Mouse (Mus musculus): ENCODE results near the gene Tcf7l2.

DNA sequence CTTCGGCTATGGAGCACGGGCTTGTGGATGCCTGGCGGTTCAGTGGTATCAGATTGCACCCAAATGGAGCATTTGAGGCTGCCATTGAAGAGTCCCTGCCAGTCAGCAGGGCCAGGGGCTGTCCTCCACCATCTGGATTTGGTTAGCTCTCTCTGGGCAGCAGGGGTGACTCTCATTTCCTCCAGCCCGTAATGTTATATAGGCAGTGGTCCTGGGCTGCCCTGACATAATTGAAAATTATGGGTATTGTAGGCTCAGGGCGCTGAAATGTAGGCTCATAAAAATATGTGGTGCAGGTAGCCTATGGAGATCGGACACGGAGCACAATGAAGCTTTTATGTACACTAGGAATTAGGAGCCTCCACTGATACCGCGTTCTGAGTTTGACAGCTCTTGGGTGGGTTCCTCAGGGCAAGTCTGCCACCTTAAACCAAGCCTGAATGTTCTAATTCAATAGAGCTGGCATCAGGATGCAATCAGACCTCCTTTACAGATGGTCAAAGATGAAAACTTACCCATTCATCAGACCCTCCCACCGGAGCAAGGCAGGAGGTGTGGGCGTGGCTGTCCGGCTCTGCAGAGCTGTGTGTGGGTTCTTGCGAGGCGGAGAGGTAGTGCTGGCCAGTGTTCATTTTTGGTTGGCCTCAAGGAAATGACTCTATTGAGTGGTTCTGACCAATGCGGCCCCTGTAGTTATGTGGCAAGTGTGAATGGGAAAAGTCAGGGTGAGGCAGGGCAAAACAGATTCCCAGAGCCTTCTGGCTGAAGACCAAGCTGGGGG lies 73.6 kb downstream of the Tcf7l2 start:
- TF ChIP-seq TBP (conservative IDR thresholded peaks at IDR 0.05; ENCODE audit: low read depth, low read length), result no peak
- no peak for TF ChIP-seq MEF2A (IDR thresholded peaks at IDR 0.05; ENCODE audit: borderline replicate concordance, low read depth, low read length)
- TF ChIP-seq CTCF (conservative IDR thresholded peaks at IDR 0.05 in 1 of 2, IDR thresholded peaks at IDR 0.05 in 1 of 2; ENCODE audit: low read depth in 2 of 2, low read length in 2 of 2), result no peak
- no peak for TF ChIP-seq ZKSCAN1 (IDR thresholded peaks at IDR 0.05; ENCODE audit: borderline replicate concordance, low read depth, low read length)
- no peak for TF ChIP-seq POLR2A (IDR thresholded peaks at IDR 0.05; ENCODE audit: low read depth, low read length)
- no peak for TF ChIP-seq E2F4 (IDR thresholded peaks at IDR 0.05; ENCODE audit: insufficient replicate concordance, low read depth, low read length)
- no peak for TF ChIP-seq ETS1 (conservative IDR thresholded peaks at IDR 0.05; ENCODE audit: low read depth, low read length)
- no peak for TF ChIP-seq SMC3 (IDR thresholded peaks at IDR 0.05; ENCODE audit: low read depth, low read length)
- no peak for TF ChIP-seq USF1 (IDR thresholded peaks at IDR 0.05; ENCODE audit: low read depth, low read length)
- no peak for TF ChIP-seq TCF12 (IDR thresholded peaks at IDR 0.05; ENCODE audit: low read depth, low read length)
- no peak for TF ChIP-seq NELFE (IDR thresholded peaks at IDR 0.05; ENCODE audit: low read depth, low read length)
- no peak for TF ChIP-seq MXI1 (IDR thresholded peaks at IDR 0.05; ENCODE audit: low read depth, low read length)
- TF ChIP-seq MAFK (IDR thresholded peaks at IDR 0.05; ENCODE audit: insufficient replicate concordance, low read length), result no peak
- TF ChIP-seq ELF1 (IDR thresholded peaks at IDR 0.05; ENCODE audit: low read depth, low read length), result no peak

All from CH12.LX (cell line).